Mouse (Mus musculus) left cerebral cortex, adult 9 months (tissue): ENCODE measurements around the gene Dmrt1.

Experiments used
- DNase-seq, 2 experiments: peaks; one replicate each; pipeline ENCODE4 v3.0.0; 2022; ENCODE audit warnings: low spot score in 2 of 2

Dmrt1 gene

GRCm38 (mm10) chr19:25569778-25570177 is 64.4 kb downstream of the Dmrt1 start:
- no peak for DNase-seq

DNA sequence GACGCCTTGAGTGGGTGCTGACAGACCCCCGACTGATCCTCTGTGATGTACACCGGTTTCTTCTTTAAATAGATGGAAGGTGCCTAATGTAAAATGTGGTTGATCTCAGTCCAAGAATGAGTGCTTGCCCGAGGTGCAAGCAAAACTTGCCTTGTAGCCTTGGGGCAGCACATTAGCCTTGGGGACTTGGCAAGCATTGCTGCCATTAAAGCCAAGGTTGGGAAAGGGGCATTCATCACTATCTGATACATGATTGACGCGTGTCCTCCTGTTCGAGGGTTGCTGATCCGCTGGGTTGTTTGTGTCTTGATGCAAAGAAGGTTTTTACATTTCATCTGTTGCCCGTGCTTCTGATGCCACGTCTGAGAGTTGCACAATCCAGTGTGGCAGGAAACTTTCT is 69.0 kb downstream of the Dmrt1 start:
- no peak for DNase-seq

GRCm38 (mm10) chr19:25574981-25575814 is 69.8 kb downstream of the Dmrt1 start:
- DNase-seq: no peak

DNA sequence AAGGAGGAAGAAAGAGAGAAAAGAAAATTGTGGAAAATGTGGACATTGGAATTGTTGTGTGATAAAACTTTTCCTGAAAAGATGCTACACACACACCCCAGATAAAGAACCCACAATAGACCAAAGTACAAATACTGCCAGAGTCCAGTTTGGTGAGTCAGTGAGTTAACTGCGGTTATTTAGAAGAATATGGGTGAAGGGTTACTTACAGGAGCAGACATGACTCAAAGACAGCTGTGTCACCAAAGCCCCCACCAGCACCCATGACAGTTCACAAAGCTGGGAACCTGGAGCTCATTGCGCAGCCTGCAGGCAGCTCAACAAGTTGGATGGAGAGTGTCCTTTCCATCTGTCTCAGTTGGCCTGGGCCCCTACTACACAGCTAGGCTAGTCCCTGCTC is 72.9 kb downstream of the Dmrt1 start:
- DNase-seq: no peak

- no peak for DNase-seq
These were observed 74.0 kb downstream of the Dmrt1 start for GRCm38 (mm10) chr19:25579440-25579839.

GRCm38 (mm10) chr19:25597717-25598232 is 92.4 kb downstream of the Dmrt1 start:
- no peak for DNase-seq

DNA sequence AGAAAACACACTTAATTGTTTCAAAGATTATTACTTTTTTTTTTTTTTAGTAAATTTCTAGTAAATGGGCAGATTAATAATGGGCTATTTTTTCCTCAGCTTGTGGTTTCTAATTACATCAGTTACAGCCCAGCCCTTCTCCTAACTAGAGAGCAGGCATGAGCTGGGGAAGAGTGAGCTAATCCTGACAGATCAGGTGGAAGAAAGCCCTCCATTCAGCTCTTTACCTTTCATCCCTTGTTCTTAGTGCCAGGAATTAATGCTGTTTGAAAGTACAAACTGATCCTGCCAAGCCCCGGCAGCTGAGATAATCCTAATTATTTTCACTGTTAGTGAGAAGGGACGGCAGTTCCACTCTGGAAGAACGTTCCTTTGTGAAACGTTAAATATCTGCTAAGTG is 93.2 kb downstream of the Dmrt1 start:
- DNase-seq: no peak

- DNase-seq: no peak
These were observed 96.5 kb downstream of the Dmrt1 start for GRCm38 (mm10) chr19:25601966-25602365.

- no peak for DNase-seq
These were observed 102.2 kb downstream of the Dmrt1 start for GRCm38 (mm10) chr19:25607461-25608205.

DNA sequence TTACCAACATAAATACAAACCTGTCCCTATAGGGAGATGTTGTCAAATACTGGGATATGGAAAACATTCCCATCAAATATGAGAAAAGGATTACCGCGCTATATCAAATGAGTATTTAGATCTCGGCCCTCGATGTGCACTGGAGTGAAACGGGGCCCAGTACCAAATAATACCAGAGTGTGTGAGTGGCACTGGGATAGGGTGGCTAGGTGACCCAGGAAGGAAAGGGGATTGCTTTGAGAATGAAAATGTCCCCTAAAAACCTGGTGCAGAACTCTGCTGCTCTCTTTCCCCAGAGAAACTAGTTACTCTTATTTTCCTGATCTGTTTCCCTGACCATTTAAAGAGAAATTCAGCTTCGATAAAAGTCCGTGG is 102.8 kb downstream of the Dmrt1 start:
- no peak for DNase-seq

GRCm38 (mm10) chr19:25608961-25609850 is 103.8 kb downstream of the Dmrt1 start:
- no peak for DNase-seq

DNA sequence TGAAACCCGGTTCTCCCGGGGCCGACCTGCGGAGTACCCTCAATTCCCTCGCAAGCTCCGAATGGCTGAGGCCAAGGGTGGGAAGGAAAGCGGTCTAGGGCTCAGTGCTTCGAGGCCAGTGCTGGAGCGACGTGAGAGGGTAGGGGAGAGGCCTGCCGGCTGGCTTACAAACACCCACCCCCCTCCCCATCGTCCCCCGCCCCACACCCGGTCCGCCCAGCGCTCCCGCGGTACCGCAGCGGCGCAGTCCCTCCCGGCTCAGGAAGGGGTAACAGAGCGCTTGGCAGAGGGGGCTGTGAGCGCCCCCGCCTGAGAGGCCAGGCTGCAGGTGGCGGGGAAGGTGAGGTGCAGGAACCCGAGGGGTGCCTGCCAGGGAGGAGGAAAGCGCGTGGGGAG is 104.6 kb downstream of the Dmrt1 start, which contains the start of gene Dmrt3:
TSS of gene Dmrt3 (plus strand) at position 287 of the 396 bp plus-strand sequence.
- DNase-seq: no peak

- no peak for DNase-seq
These were observed 105.1 kb downstream of the Dmrt1 start for GRCm38 (mm10) chr19:25610411-25611111.

DNA sequence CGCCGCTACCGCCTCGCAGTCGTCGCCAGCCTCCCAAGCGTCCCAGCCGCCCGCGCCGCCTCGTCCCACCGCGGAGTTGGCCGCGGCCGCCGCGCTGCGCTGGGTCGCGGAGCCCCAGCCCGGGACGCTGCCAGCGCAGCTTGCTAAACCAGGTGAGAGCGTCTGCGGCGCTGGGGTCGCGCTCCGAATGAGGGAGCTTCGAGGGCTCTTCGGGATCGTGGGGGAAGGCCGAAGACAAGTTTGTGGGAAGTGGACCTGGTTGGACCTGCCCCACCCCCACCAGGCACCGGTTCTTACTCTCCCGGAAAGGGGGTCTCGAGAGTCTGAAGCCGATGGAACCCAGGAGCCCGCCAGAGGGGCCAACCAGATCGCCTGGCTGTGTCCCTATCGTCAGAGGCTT is 105.7 kb downstream of the Dmrt1 start:
- no peak for DNase-seq

GRCm38 (mm10) chr19:25611876-25612805 is 106.7 kb downstream of the Dmrt1 start:
- no peak for DNase-seq

GRCm38 (mm10) chr19:25612806-25613295 is 107.4 kb downstream of the Dmrt1 start:
- no peak for DNase-seq

DNA sequence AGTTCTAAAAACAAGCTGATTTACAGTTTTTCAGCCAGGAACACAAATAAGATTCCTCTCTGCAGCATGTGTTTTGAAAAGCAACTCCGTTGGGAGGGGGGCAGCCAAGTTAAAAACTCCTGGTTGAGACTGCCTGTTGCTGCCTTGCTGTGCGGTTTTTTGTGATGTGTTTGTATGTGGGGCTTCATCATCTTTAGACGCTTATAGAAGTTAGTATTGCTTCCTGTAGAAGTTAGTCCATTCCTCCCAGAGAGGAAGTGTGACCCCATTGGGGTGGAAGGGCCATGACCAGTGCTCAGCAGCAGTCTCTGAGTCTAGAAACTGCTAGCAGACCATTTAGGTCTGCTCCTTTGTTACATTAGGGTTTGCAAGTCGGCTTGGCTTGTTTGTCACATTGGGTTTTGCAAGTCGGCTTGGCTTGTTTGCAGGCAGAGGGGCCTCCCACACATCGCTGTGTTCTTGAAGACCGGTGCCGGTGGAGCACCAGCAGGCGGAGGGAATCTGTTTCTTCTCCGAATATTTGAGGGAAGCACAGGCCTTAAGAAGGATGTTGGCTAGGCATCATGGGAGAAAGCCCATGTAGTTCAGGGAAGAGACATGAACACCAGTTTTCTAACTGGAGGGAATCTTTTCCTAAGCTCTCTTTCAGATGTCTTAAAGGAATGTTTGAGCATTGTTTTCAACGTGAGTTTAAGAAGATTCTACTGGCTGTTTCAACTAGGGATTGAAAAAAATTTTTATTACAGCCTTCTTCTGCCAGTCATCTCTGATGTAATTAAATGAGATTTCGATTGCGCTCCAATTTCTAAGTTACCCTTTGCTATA is 108.3 kb downstream of the Dmrt1 start:
- no peak for DNase-seq

DNA sequence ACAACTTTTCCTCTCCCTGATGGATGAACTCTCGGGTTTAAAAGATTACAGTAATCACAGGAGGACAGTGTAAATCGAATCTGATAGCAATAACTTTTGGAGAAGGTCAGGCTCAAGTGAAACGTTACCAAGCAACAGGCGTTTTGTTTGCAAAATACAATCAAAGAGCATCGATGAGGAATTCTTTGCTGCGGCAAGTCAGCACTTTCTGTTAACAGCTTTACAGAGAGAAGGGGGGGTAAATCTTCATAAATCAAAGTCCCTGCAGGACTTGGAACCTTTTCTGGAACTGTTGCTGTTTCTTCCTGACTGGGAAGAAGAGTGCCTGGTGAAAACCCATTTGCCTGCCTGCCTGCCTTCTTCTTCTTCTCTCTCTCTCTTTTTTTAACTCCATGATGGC is 110.5 kb downstream of the Dmrt1 start:
- DNase-seq: no peak
